Mouse (Mus musculus): ENCODE data around the gene Gapdhs.

GRCm38 (mm10) chr7:30688325-30688724 lies 55.2 kb downstream of the Gapdhs start:
- TF ChIP-seq CTCF (IDR thresholded peaks at IDR 0.05) (no peak), EP300 (IDR thresholded peaks at IDR 0.05) (no peak)
